Mouse (Mus musculus): ENCODE data around the gene Chrna10.

Gene Chrna10

GRCm38 (mm10) chr7:102116579-102117331 lies at the start of gene Chrna10:
Gene Chrna10, minus strand, starts transcription at chr7:102116828.
- no peak for DNase-seq (ENCODE audit: low spot score in 2 of 2)

- no peak for DNase-seq (ENCODE audit: low spot score in 2 of 2)
Observed at GRCm38 (mm10) chr7:102153691-102154090, 37.1 kb upstream of the Chrna10 start.

GRCm38 (mm10) chr7:102137898-102138297 lies 21.3 kb upstream of the Chrna10 start:
- no peak for DNase-seq (ENCODE audit: low spot score in 2 of 2)

- DNase-seq (ENCODE audit: low spot score in 2 of 2): no peak
Observed at GRCm38 (mm10) chr7:102137464-102137863, 20.8 kb upstream of the Chrna10 start.

- no peak for DNase-seq (ENCODE audit: low spot score in 2 of 2)
Observed at GRCm38 (mm10) chr7:102132395-102132794, 15.8 kb upstream of the Chrna10 start.

GRCm38 (mm10) chr7:102120326-102120725 lies 3.7 kb upstream of the Chrna10 start:
- no peak for DNase-seq (ENCODE audit: low spot score in 2 of 2)

GRCm38 (mm10) chr7:102117382-102117781 lies 754 bp upstream of the Chrna10 start:
- DNase-seq (ENCODE audit: low spot score in 2 of 2): no peak

GRCm38 (mm10) chr7:102113151-102113729 lies 3.4 kb downstream of the Chrna10 start:
- no peak for DNase-seq (ENCODE audit: low spot score in 2 of 2)

- DNase-seq (ENCODE audit: low spot score in 2 of 2): no peak
Observed at GRCm38 (mm10) chr7:102109746-102110145, 6.9 kb downstream of the Chrna10 start.

GRCm38 (mm10) chr7:102109171-102109570 lies 7.5 kb downstream of the Chrna10 start, which contains the start of gene Art5:
Gene Art5, minus strand, starts transcription at chr7:102109489.
- no peak for DNase-seq (ENCODE audit: low spot score in 2 of 2)

GRCm38 (mm10) chr7:102108206-102108605 lies 8.4 kb downstream of the Chrna10 start:
- no peak for DNase-seq (ENCODE audit: low spot score in 2 of 2)

GRCm38 (mm10) chr7:102106700-102107141 lies 9.9 kb downstream of the Chrna10 start:
- no peak for DNase-seq (ENCODE audit: low spot score in 2 of 2)

- no peak for DNase-seq (ENCODE audit: low spot score in 2 of 2)
Observed at GRCm38 (mm10) chr7:102104126-102104525, 12.5 kb downstream of the Chrna10 start.

- no peak for DNase-seq (ENCODE audit: low spot score in 2 of 2)
Observed at GRCm38 (mm10) chr7:102103555-102103954, 13.1 kb downstream of the Chrna10 start.

- no peak for DNase-seq (ENCODE audit: low spot score in 2 of 2)
Observed at GRCm38 (mm10) chr7:102102696-102103095, 13.9 kb downstream of the Chrna10 start.

GRCm38 (mm10) chr7:102102241-102102640 lies 14.4 kb downstream of the Chrna10 start:
- no peak for DNase-seq (ENCODE audit: low spot score in 2 of 2)

GRCm38 (mm10) chr7:102101487-102101886 lies 15.1 kb downstream of the Chrna10 start, which contains the start of gene Art1:
Gene Art1, plus strand, starts transcription at chr7:102101743.
- DNase-seq (ENCODE audit: low spot score in 2 of 2): no peak

- DNase-seq (ENCODE audit: low spot score in 2 of 2): no peak
Observed at GRCm38 (mm10) chr7:102100868-102101267, 15.8 kb downstream of the Chrna10 start.

GRCm38 (mm10) chr7:102099760-102100661 lies 16.6 kb downstream of the Chrna10 start:
- DNase-seq (ENCODE audit: low spot score in 2 of 2): no peak

- DNase-seq (ENCODE audit: low spot score in 2 of 2): no peak
Observed at GRCm38 (mm10) chr7:102087336-102087735, 29.3 kb downstream of the Chrna10 start.

- DNase-seq (ENCODE audit: low spot score in 2 of 2): no peak
Observed at GRCm38 (mm10) chr7:102084041-102084696, 32.5 kb downstream of the Chrna10 start.

- no peak for DNase-seq (ENCODE audit: low spot score in 2 of 2)
Observed at GRCm38 (mm10) chr7:102082816-102083215, 33.8 kb downstream of the Chrna10 start, which contains the start of gene Trpc2. Gene Trpc2, plus strand, starts transcription at chr7:102083116.

Measured in urinary bladder, postnatal 36 days (tissue).